Mouse (Mus musculus) lung, embryonic 16.5 days (tissue): ENCODE results near the gene Gm4871. TPM values are rescaled to one million over a fixed set of nuclear protein-coding genes. Genes with fewer than 3 reads are reported as not detected.

Experiments used
- ATAC-seq: fragments of 200-750 bp; cut with Nextera tagmentation; 2 replicates; pipeline ENCODE4 v1.8.0; 2017; ENCODE audit warnings: low read depth, mild to moderate bottlenecking, moderate library complexity
- H3K27ac ChIP-seq: fragments of 300-500 bp; sonication (generic); 2 replicates; pipeline ENCODE4 v1.5.1; 2014; ENCODE audit warnings: mild to moderate bottlenecking, control low read depth, low read length
- H3K27me3 ChIP-seq: fragments of 300-500 bp; sonication (generic); 2 replicates; pipeline ENCODE4 v1.6.1; 2014; ENCODE audit warnings: low read depth, low read length, mixed read lengths; ENCODE audit not compliant: control insufficient read depth, insufficient read depth
- H3K36me3 ChIP-seq: fragments of 300-500 bp; sonication (generic); 2 replicates; pipeline ENCODE4 v1.6.1; 2014; ENCODE audit warnings: low read length; ENCODE audit not compliant: control insufficient read depth, insufficient read depth
- H3K4me1 ChIP-seq: fragments of 300-500 bp; sonication (generic); replicated peaks from 2 replicates; pipeline ENCODE4 v1.6.1; 2014; ENCODE audit warnings: low read length, mixed read lengths; ENCODE audit not compliant: control insufficient read depth, insufficient read depth
- H3K4me2 ChIP-seq: fragments of 300-500 bp; sonication (generic); 2 replicates; pipeline ENCODE4 v1.6.1; 2014; ENCODE audit warnings: low read depth, low read length, control low read depth
- H3K4me3 ChIP-seq: fragments of 300-500 bp; sonication (generic); 2 replicates; pipeline ENCODE4 v1.5.1; 2014; ENCODE audit warnings: mild to moderate bottlenecking, low read length, control low read depth
- H3K9ac ChIP-seq: fragments of 300-500 bp; sonication (generic); 2 replicates; pipeline ENCODE4 v1.6.1; 2014; ENCODE audit warnings: low read length, control low read depth
- H3K9me3 ChIP-seq: fragments of 300-500 bp; sonication (generic); 2 replicates; pipeline ENCODE4 v1.6.1; 2016; ENCODE audit warnings: low read length; ENCODE audit not compliant: control insufficient read depth
- WGBS: fragments of 180-500 bp; shearing (Covaris S2); extraction: QIAGEN DNeasy Blood & Tissue Kit; methylation state at CpG from one replicate; pipeline ENCODE4 v1.1.7; 2014; 5-methylcytosine and 5-hydroxymethylcytosine counted together
- polyA plus RNA-seq: library from polyadenylated mRNA; unstranded; fragments of >200 nt; fragmentation: Nextera tagmentation; extraction: Ambion mirVana; gene quantifications from 2 replicates; pipeline ENCODE4 v1.2.1, GENCODE M21; 2015

The Gm4871 gene
- polyA plus RNA-seq, 1 experiment from 2014 or later = not detected

- H3K27ac ChIP-seq = no peak overlapping the region
- no peak overlapping the region for H3K9ac ChIP-seq
- 89% methylated on average over 13 of the region's 13 CpGs for WGBS
- no peaks in the 10 kb centered on the region for H3K36me3 ChIP-seq
- no peaks in the 10 kb centered on the region for H3K4me1 ChIP-seq
- no peaks in the 10 kb centered on the region for H3K27me3 ChIP-seq
- no peak overlapping the region for H3K4me2 ChIP-seq
- no peak for ATAC-seq
- peaks cover 10% of the 10 kb centered on the region for H3K9me3 ChIP-seq
- H3K4me3 ChIP-seq = no peak overlapping the region
Measured at GRCm38 (mm10) chr5:144987561-144987960, 45.0 kb downstream of the Gm4871 start.

- Histone ChIP-seq H3K4me3 (no peak overlapping the region), H3K36me3 (no peaks in the 10 kb centered on the region), H3K9me3 (peaks cover 10% of the 10 kb centered on the region), H3K4me1 (no peaks in the 10 kb centered on the region), H3K27me3 (no peaks in the 10 kb centered on the region), H3K4me2 (no peak overlapping the region), H3K9ac (no peak overlapping the region), H3K27ac (no peak overlapping the region)
- ATAC-seq = no peak
- WGBS = 91% methylated on average over 5 of the region's 5 CpGs
Measured at GRCm38 (mm10) chr5:144984839-144985238, 47.7 kb downstream of the Gm4871 start.

- H3K9ac ChIP-seq = no peak overlapping the region
- H3K4me1 ChIP-seq = peaks cover 9% of the 10 kb centered on the region; the same call in 1 of the 2 replicates
- H3K27ac ChIP-seq = no peak overlapping the region
- WGBS = 94% methylated on average over 3 of the region's 3 CpGs
- H3K36me3 ChIP-seq = no peaks in the 10 kb centered on the region
- H3K4me2 ChIP-seq = no peak overlapping the region
- H3K4me3 ChIP-seq = no peak overlapping the region
- H3K9me3 ChIP-seq = peaks cover 10% of the 10 kb centered on the region
- H3K27me3 ChIP-seq = no peaks in the 10 kb centered on the region
- ATAC-seq = no peak
Measured at GRCm38 (mm10) chr5:144983227-144983626, 49.3 kb downstream of the Gm4871 start.

Other genes starting within 250 kb of the Gm4871 start
- 9.5 and 15.6 TPM in 2 replicates for gene Smurf1, start 66.9 kb downstream of the Gm4871 start, polyA plus RNA-seq
- 0.23 TPM in 1 of 2 replicates, not detected in the other for gene 1700018F24Rik, start 10.2 kb upstream of the Gm4871 start, polyA plus RNA-seq
- gene Arpc1a, start 51.1 kb upstream of the Gm4871 start, polyA plus RNA-seq = 146 and 150 TPM in 2 replicates
- not detected in 2 replicates for gene Kpna7, start 51.3 kb upstream of the Gm4871 start, polyA plus RNA-seq
- 379 and 391 TPM in 2 replicates for gene Arpc1b, start 81.5 kb upstream of the Gm4871 start, polyA plus RNA-seq
- 78.0 and 94.0 TPM in 2 replicates for gene Pdap1, start 107.5 kb upstream of the Gm4871 start, polyA plus RNA-seq
- 178 and 181 TPM in 2 replicates for gene Bud31, start 107.6 kb upstream of the Gm4871 start, polyA plus RNA-seq
- gene Ptcd1, start 134.4 kb upstream of the Gm4871 start, polyA plus RNA-seq = 15.7 and 15.9 TPM in 2 replicates
- 49.1 and 50.4 TPM in 2 replicates for gene Cpsf4, start 134.5 kb upstream of the Gm4871 start, polyA plus RNA-seq
- gene Atp5j2, start 159.3 kb upstream of the Gm4871 start, polyA plus RNA-seq = 672 and 734 TPM in 2 replicates
- gene Zkscan14, start 169.1 kb upstream of the Gm4871 start, polyA plus RNA-seq = 9.4 and 10.9 TPM in 2 replicates
- 12.0 and 12.4 TPM in 2 replicates for gene Zkscan5, start 171.8 kb upstream of the Gm4871 start, polyA plus RNA-seq
- 33.9 and 36.5 TPM in 2 replicates for gene Zfp655, start 199.0 kb upstream of the Gm4871 start, polyA plus RNA-seq
- gene Zscan25, start 247.7 kb upstream of the Gm4871 start, polyA plus RNA-seq = 0.15 and 0.57 TPM in 2 replicates